Mouse (Mus musculus): ENCODE results near the gene Sike1.

Gene Sike1

GRCm38 (mm10) chr3:103040285-103040684, 44.8 kb downstream of the Sike1 start:
- no peak for DNase-seq

- DNase-seq, result no peak
Measured at GRCm38 (mm10) chr3:103040861-103041379, 45.4 kb downstream of the Sike1 start.

GRCm38 (mm10) chr3:103056016-103056595, 60.6 kb downstream of the Sike1 start:
- DNase-seq, result no peak

DNA sequence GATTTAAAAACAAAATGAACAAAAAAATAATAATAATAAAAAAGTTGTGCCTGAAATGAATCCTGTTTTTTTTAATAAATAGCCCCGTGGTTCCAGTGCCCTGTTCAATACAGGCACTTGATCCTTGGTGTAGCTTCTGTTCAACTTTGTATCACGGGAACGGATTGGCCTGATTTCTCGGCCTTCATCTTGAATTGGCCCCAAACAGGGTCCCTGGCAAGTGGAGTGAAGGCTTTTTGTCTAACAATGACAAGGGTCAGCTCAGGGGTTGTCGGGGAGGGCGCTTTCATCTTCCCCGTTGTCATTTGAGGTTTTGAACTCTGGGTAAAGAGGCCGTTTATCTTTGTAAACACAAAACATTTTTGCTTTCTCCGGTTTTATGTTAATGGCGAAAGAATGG, 62.2 kb downstream of the Sike1 start:
- no peak for DNase-seq

All from liver (tissue).